Mouse (Mus musculus): ENCODE data around the gene Dock3.

Gene Dock3

DNA sequence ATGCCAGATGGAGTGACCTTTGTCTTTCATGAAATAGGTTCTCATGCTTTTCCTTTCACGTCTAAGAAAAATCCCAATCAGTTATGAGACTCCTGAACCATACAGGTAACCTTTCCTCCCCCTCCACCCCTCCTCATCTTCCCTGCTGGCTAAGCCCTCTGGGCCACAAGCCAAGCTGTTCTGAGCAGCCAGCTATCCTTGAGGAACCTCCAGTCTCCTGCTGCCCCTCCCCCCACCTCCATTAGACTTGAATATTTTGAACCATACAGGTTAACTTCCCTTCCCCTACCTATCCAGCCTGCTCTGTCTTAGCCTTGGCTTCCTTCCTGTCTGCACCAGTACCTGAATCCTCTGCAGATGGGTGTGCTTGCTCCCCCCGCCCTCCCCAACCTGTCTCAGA lies 204.1 kb downstream of the Dock3 start:
- no peak for DNase-seq (ENCODE audit: low read depth)

DNA sequence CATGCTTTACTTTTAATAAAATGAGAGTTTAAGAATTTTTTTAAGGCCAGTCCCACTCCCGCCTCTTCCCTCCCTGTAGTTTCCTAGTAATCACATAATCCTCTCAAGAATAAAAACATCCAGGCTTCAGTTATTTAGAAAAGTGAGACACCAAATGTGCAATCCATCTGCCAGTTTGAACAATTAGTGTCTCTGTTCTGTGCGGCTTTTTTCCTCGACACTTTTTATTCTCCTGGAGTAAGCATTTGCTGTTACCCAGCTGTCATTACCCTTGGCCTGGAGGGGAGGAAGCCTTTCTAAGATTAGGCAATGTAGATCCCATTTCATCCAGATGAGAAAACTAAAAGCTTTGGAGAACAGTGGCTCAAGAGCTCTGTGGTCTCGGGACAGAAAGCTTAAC lies 221.9 kb downstream of the Dock3 start:
- DNase-seq (ENCODE audit: low read depth): no peak

GRCm38 (mm10) chr9:107003187-107003586 lies 228.5 kb downstream of the Dock3 start:
- no peak for DNase-seq (ENCODE audit: low read depth)

DNA sequence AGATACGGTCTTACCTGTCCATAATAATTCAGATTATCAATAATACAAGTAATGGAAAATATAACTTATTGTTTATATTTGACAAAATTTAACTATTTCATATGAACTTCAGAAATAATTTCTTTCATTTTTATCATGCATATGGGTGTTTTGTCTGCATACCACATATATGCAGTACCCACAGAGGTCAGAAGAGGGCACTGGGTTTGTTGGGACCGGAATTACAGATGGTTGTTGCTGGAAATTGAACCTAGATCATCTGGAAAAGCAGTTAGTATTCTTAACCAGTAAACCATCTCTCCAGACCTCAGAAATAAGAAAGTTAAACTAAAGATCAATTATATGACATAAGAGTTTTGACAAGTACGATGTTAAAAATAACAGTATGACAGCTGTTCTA lies 261.0 kb downstream of the Dock3 start:
- DNase-seq (ENCODE audit: low read depth): peak; percentile 23

DNA sequence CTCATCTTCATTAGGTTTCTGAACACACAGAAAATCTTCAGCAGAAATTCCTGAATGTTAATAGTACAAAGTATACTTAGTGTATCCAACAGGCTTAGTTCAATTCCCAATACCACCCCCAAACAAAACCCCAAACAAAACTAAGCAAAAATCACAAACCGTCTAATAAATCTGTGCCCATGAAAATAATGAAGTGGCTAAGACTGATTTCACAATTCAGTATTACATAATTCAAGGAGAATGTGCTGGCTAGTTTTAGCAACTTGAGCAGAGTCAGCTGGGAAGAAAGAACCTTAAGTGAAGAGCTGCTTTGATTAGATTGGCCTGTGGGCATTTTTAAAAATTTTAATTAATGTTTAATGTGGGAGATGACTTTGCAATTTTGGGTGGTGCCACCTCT lies 273.3 kb downstream of the Dock3 start:
- DNase-seq (ENCODE audit: low read depth): no peak

- no peak for DNase-seq (ENCODE audit: low read depth)
Measured at GRCm38 (mm10) chr9:106955486-106955885, 276.2 kb downstream of the Dock3 start.

GRCm38 (mm10) chr9:106934998-106935397 lies 296.7 kb downstream of the Dock3 start:
- DNase-seq (ENCODE audit: low read depth): no peak

- DNase-seq (ENCODE audit: low read depth): no peak
Measured at GRCm38 (mm10) chr9:106914878-106915277, 316.8 kb downstream of the Dock3 start.

GRCm38 (mm10) chr9:106913759-106914158 lies 317.9 kb downstream of the Dock3 start:
- DNase-seq (ENCODE audit: low read depth): peak; percentile 33

- no peak for DNase-seq (ENCODE audit: low read depth)
Measured at GRCm38 (mm10) chr9:106911624-106912023, 320.1 kb downstream of the Dock3 start.

DNA sequence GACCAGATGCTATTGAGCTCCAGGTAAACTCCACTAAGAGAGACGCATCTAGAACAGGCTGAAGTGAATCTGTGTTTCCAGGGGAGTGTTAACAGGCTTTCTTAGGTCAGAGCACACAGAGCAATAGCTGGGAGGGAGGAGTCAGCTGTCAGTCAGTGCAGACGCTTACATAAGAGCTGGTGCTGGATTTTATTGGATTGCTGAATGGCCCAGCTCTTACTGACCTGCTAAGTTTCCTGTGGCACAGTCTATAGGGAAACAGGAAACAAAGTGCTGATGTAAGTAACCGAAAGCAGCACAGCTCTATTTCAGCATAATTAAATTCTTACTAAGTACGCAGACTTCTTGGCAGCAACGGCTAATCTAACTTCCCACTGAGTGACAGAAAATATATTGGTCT lies 323.0 kb downstream of the Dock3 start:
- no peak for DNase-seq (ENCODE audit: low read depth)

DNA sequence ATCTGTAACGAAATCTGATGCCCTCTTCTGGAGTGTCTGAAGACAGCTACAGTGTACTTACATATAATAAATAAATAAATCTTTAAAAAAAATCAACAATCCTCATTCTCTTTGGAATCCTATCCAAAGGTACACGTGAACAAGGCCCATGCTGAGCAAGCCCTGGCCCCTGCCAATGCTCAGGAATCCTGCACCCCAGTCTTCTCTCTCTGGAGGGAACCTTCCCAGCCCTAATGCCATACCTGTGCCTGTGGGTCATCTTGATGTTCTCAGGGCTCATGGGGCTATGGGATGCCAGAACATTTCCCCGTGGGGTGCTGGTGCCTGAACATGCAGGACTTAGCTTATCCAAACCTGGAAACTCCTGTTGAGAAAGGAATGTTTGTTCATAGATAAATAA lies 323.5 kb downstream of the Dock3 start:
- DNase-seq (ENCODE audit: low read depth): no peak

GRCm38 (mm10) chr9:106906597-106906996 lies 325.1 kb downstream of the Dock3 start:
- DNase-seq (ENCODE audit: low read depth): no peak

DNA sequence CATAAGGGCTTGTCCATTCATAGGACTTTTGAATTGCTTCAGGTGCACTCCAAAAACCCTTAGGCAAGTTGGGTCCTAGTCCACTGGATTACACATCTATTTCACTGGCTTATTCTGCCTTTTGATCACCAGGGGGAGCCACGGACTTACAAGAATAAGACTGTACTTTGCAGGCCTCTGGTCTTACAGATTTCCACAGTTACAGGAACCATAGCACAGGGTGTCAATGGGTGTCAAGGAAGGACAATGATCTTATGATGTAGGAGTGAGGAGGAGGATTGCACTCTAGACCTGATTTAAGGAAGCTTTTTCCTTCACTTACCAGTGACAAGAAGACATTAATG lies 327.9 kb downstream of the Dock3 start:
- peak; percentile 62 for DNase-seq (ENCODE audit: low read depth)

DNA sequence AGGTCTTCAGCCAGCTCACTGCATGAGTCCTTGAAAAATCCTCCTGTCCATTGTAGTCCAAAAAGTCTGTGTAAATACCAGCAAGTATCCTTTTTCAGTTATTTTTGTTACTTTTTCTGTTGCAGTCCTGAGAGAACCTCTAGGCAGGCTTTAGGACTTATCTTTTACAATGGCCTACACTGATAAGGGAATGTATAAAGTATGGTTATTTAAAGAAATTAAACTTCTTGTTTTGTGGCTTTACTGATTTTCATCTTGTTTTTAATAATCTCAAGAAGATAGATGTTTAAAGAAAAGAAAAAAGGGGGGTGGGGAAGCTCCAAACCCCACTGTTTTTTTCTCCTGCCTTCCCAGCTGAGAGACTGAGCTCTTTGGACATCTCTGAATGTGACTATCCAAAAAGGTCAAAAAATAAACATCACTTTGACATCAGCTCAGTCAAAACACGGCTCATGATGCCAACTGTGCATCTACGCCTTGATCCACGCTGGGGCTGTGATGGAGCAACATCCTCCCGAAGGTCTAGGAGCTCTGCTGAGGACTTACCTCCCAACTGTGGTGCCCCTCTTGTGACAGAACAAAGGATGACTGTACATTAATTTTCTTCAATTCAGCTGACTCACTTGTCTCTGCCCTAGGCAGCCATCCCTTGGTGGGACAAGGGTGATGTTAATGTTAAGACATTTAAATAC lies 328.5 kb downstream of the Dock3 start:
- no peak for DNase-seq (ENCODE audit: low read depth)

GRCm38 (mm10) chr9:106901596-106901995 lies 330.1 kb downstream of the Dock3 start:
- DNase-seq (ENCODE audit: low read depth): no peak

GRCm38 (mm10) chr9:106898901-106899300 lies 332.8 kb downstream of the Dock3 start:
- DNase-seq (ENCODE audit: low read depth): no peak

DNA sequence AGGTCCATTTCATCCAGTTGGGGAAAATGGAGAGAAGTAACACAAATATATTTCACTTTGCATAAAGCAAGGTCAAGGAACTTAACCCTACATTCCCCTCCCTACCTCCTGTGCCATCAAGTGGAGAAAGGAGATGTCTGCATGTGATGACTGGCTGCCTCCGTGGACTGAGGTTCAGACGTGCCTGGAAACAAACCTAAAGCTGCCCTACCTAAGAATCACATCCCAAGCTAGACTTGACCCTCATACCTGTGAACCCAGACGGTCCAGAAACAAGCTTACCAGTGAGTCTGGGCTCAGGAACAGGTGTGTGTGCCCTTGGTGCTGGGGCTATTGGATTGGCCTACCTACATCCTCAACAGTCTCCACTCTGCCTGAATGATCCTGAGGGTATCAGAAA lies 338.4 kb downstream of the Dock3 start:
- DNase-seq (ENCODE audit: low read depth): no peak

DNA sequence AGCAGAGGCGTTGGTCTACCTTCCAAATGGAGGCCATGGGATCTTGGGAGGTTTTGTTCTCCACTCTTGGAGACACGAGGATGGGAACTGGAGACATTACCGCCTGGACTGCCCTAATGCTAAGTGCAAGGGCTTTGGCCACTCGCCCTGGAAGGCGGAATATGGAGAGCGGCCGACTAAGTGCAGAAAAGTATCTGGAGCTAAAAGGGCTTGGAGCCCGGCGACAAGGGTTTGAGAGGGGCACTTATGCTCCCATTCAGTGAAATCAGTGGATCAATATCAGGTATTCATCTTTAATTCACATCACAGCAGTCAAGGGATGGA lies 339.2 kb downstream of the Dock3 start:
- DNase-seq (ENCODE audit: low read depth): no peak

DNA sequence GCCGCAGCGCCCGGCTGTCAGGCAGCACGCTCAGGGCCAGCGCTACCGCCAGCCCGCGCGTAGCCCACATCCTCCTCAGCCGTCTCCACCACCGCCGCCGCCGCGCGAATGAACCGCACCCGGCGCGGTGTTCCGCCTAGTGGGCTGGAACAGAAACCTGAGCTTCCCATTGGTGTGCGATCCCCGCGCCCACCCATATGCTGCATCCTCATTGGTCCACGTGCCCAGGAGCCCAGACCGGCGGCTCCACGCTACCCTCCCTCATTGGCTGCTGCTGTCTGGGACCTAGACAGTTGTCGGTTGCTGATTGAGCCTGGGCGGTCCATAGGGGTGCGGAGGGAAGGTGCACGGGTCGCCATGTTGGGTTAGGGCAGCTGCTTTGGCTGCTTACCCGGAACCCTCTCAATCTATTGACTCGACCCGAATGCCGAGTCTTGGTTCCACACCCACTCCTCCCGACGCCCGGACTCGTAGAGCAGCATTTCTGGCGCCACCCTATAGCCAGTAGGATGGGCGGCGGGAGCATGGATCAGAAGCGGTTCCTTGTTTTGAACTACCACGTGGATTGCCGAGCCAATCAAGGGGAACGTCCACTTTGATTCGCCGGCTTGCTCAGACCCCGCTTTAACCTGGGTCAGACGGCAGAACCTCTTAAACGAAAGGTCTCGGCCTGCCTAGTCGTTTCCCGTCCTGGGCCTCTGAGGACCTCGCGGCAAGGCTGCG lies 339.7 kb downstream of the Dock3 start, which contains the start of gene Manf:
Manf (minus strand) TSS at position 151 of the 723 bp plus-strand sequence.
- DNase-seq (ENCODE audit: low read depth): peak; percentile 98

GRCm38 (mm10) chr9:106891341-106891741 lies 340.4 kb downstream of the Dock3 start:
- no peak for DNase-seq (ENCODE audit: low read depth)

GRCm38 (mm10) chr9:106890496-106891240 lies 341.0 kb downstream of the Dock3 start:
- DNase-seq (ENCODE audit: low read depth): peak; percentile 15

DNA sequence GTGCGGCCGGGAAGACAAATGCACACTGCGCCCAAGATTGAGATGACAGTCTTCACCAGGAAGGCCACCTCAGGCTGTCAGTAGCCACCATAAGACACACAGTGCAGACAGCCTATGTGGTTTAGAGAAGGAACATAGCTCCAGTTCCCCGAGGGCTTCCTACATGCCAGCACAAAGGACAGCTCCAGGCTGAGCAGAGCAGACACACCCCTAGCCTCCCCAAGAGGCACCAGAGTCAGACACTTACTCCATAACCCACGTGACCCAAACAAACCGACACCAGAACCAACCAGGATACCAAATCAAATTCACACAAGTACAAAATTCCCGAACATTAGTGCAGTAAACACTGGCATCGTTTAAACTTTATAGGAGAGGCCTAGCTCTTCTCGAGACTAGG lies 342.4 kb downstream of the Dock3 start:
- DNase-seq (ENCODE audit: low read depth): no peak

Data from naive thymus-derived CD4-positive, alpha-beta T cell, adult 2 months (primary cell).